Mouse (Mus musculus): ENCODE measurements around the gene Alkbh7. TPM values are rescaled to one million over a fixed set of nuclear protein-coding genes. Genes with fewer than 3 reads are reported as not detected.

Gene Alkbh7
- polyA plus RNA-seq, 1 experiment from 2014 or later, result 24.5 TPM

DNA sequence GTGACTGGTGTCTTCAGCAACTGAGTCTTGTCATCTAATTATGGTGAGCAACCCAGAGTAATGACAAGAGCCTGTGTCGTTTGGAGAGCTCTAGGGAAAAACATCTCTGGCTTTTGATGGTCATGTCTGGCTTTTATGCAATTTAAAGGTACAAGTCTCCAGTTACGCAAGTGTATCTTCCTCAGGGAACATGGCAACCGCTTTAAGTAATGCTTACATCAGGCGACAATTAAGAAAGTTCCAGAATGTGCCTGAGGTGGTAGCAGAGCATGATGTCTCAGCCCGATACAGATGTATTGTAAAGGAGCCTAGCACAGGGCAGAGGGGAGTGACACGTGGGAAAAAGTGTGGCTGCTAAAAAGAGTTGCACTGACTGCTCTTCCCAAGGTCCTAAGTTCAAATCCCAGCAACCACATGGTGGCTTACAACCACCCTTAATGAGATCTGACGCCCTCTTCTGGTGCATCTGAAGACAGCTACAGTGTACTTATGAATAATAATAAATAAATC, 8.2 kb upstream of the Alkbh7 start:
- peak overlapping the region; percentile 88; the same call in 1 of the 2 replicates for H3K9ac ChIP-seq
- WGBS (ENCODE audit: insufficient replicate concordance), result 67% methylated on average over 7 of the region's 7 CpGs
- ATAC-seq, result no peak

DNA sequence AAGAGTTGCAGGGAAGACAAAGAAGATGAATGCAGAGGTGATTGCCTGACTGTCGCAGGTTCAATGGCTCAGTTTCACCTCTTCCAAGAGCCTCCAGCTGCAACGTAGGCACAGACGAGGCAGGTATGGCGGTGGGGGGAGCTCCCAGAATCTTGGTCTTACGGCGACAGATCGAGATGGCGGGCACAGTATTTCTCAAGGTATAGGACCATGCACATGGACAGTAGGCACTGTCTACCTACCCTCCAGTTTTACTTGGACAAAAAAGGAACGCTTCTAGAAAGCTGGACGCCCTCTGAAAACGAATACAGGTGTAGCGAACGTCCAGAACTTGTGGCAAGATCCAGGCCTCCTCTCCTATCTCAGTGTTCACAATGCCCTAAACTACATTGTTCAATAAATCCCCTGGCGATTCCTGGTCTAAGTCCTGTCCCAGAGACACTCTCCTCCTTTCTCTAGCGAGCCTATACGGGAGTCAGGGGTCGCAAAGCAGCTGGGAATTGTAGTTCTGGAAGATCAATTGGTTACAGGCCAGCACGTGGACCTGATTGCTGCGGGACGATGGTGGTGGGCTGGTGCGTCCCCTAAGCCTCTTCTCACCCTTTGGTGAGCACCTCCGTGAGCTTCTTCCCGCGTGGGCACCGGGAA, 7.5 kb upstream of the Alkbh7 start:
- 3% methylated on average over 25 of the region's 25 CpGs for WGBS (ENCODE audit: insufficient replicate concordance)
- peak; percentile 87 for ATAC-seq
- no peaks in the 10 kb centered on the region for H3K27me3 ChIP-seq (replicated peaks)
- H3K36me3 ChIP-seq, result peaks cover 31% of the 10 kb centered on the region
- peak overlapping the region; percentile 88 for H3K9ac ChIP-seq
- peaks cover 18% of the 10 kb centered on the region for H3K4me1 ChIP-seq
- peak overlapping the region; percentile 88 for H3K4me2 ChIP-seq
- peak overlapping the region; percentile 87 for H3K4me3 ChIP-seq
- H3K9me3 ChIP-seq (replicated peaks), result no peaks in the 10 kb centered on the region
- H3K27ac ChIP-seq, result peak overlapping the region; percentile 78

More for the DNA sequence above, 8.2 kb upstream of the Alkbh7 start:
- Histone ChIP-seq H3K9me3 (replicated peaks) (no peaks in the 10 kb centered on the region), H3K27me3 (replicated peaks) (no peaks in the 10 kb centered on the region), H3K4me3 (peak overlapping the region; percentile 87), H3K4me2 (peak overlapping the region; percentile 88), H3K36me3 (peaks cover 25% of the 10 kb centered on the region), H3K27ac (no peak overlapping the region), H3K4me1 (peaks cover 18% of the 10 kb centered on the region)

DNA sequence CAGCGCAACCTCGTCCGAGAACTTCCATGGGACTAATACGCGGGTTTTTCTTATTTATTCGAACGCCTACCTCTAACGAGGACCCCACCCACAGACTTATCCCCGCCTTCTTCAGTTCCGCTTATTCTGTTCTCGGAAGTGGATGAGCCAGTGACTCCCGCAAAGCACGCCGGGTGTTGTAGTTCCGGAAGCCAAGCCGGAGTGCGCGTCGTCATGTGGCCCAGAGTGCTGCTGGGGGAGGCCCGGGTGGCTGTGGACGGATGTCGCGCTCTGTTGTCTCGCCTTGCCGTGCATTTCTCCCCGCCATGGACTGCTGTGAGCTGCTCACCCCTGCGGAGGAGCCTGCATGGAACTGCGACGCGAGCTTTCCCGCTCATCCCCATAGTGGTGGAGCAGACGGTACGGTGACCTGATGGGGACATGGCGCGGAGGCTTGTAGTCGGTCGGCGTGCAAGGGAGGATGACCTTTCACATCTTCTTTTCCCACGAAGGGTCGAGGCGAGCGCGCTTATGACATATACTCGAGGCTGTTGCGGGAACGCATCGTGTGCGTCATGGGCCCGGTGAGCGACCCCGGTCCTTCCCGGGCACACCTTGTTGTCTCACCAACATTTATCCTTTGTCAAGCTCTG, 6.9 kb upstream of the Alkbh7 start, which contains the start of gene Clpp:
Gene Clpp (plus strand): TSS at position 191 of the 632 bp plus-strand sequence.
- peak within 1 kb of the TSS; percentile 88 for H3K4me2 ChIP-seq
- under 1% methylated on average over 51 of the region's 52 CpGs for WGBS (ENCODE audit: insufficient replicate concordance)
- no peaks in the 10 kb centered on the region for H3K27me3 ChIP-seq (replicated peaks)
- ATAC-seq, result peak; percentile 95
- peak within 1 kb of the TSS; percentile 78 for H3K27ac ChIP-seq
- peaks cover 37% of the 10 kb centered on the region for H3K36me3 ChIP-seq
- peaks cover 18% of the 10 kb centered on the region for H3K4me1 ChIP-seq
- peak within 1 kb of the TSS; percentile 88 for H3K9ac ChIP-seq
- no peaks in the 10 kb centered on the region for H3K9me3 ChIP-seq (replicated peaks)
- peak within 1 kb of the TSS; percentile 87 for H3K4me3 ChIP-seq

DNA sequence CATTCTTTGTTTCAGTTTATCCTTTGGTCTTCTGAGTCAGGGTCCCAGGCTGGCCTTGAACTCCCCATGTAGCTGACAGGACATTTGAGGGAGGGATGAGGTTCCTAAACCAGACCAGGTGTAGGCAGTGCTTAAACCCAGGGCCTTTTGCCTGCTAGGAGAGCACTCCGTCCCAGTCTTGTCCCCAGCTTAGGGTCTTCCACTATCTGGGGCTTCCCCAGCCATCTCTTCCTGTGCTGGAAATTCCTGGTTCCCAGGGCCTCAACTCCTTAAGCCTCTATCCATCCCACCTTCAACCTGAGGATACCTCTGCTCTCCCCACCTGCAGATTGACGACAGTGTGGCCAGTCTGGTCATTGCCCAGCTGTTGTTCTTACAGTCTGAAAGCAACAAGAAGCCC, 6.2 kb upstream of the Alkbh7 start:
- Histone ChIP-seq H3K36me3 (peaks cover 44% of the 10 kb centered on the region), H3K27ac (0 out of 2 replicates have a peak overlapping the region, but pooled peaks have one; percentile 38), H3K4me1 (peaks cover 18% of the 10 kb centered on the region), H3K9me3 (replicated peaks) (no peaks in the 10 kb centered on the region), H3K4me2 (peak overlapping the region; percentile 88), H3K9ac (peak overlapping the region; percentile 88), H3K27me3 (replicated peaks) (no peaks in the 10 kb centered on the region), H3K4me3 (peak overlapping the region; percentile 87)
- WGBS (ENCODE audit: insufficient replicate concordance), result 49% methylated on average over 2 of the region's 2 CpGs
- no peak for ATAC-seq

DNA sequence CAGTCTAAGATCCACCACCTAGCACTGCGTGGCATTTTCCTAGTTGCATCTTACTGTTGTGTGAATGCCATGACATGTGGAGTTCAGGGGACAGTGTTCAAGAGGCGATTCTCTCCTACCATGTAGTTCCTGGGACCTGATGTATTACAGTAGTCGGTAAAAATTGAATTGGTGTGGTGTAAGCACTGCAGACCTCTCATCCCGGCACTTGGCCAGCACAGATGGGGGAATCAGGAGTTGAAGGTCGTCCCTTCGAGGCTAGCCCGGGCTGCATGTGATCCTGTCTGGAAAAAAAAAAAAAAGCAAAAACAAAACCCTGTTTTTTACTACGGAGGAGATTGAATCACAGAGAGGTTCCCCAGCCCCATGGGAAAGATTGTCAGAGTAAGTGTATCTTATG, 2.1 kb upstream of the Alkbh7 start:
- ATAC-seq, result no peak
- H3K36me3 ChIP-seq, result peaks cover 68% of the 10 kb centered on the region

DNA sequence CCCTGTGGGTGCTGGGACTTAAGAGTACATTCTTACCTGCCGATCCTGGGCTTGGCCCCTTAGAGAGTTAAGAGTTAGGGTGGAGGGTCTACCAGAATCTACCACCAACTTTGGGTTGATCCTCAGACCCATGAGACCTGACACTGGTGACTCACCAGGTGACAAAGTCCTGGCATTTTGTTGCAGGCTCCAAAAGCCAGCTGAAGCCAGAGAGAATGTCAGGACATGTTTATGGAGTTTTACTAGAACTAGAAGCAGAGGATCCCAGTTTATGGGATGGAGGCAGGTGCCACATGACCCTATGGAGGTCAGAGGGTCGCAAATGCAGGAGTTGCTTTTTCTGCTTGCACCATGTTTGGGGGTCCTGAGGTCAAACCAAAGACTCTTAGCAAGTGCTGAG, 633 bp upstream of the Alkbh7 start:
- no peak overlapping the region for H3K27ac ChIP-seq
- peak overlapping the region; percentile 52 for H3K9ac ChIP-seq
- H3K4me1 ChIP-seq, result peaks cover 33% of the 10 kb centered on the region
- peak overlapping the region; percentile 81 for H3K4me2 ChIP-seq
- H3K9me3 ChIP-seq (replicated peaks), result no peaks in the 10 kb centered on the region
- H3K36me3 ChIP-seq, result peaks cover 73% of the 10 kb centered on the region
- no peaks in the 10 kb centered on the region for H3K27me3 ChIP-seq (replicated peaks)
- H3K4me3 ChIP-seq, result peak overlapping the region; percentile 80
- WGBS (ENCODE audit: insufficient replicate concordance), result 71% methylated on average over 2 of the region's 2 CpGs
- ATAC-seq, result no peak

More for the DNA sequence above, 2.1 kb upstream of the Alkbh7 start:
- Histone ChIP-seq H3K27ac (no peak overlapping the region), H3K9ac (no peak overlapping the region), H3K4me1 (peaks cover 36% of the 10 kb centered on the region), H3K4me2 (no peak overlapping the region), H3K4me3 (no peak overlapping the region), H3K27me3 (replicated peaks) (no peaks in the 10 kb centered on the region), H3K9me3 (replicated peaks) (no peaks in the 10 kb centered on the region)
- 81% methylated on average over 8 of the region's 8 CpGs for WGBS (ENCODE audit: insufficient replicate concordance)

DNA sequence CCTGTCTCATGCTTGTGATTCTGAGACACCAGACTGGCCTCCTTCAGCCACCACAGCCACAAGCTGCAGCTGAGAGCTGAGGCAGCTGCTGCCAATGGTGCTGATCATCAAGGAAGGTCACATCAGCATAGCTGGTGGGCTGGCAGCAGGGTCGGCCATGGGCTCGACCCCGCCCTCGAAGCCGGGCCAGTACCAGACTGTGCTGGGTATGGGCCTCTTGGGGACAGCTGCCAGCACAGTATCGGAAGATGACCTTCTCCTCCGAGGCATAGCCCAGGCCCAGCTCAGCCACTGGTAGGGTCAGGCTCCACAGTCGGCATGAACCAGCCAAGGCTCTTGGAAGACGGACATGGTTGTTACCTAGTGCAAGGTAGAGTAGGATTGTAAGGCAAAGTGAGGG, 2.3 kb downstream of the Alkbh7 start:
- H3K36me3 ChIP-seq, result peaks cover 69% of the 10 kb centered on the region
- no peak overlapping the region for H3K9ac ChIP-seq
- H3K27me3 ChIP-seq (replicated peaks), result no peaks in the 10 kb centered on the region
- 85% methylated on average over 9 of the region's 9 CpGs for WGBS (ENCODE audit: insufficient replicate concordance)
- no peak overlapping the region for H3K4me2 ChIP-seq
- H3K27ac ChIP-seq, result no peak overlapping the region
- H3K4me1 ChIP-seq, result peaks cover 53% of the 10 kb centered on the region
- no peak for ATAC-seq
- H3K4me3 ChIP-seq, result no peak overlapping the region
- no peaks in the 10 kb centered on the region for H3K9me3 ChIP-seq (replicated peaks)

DNA sequence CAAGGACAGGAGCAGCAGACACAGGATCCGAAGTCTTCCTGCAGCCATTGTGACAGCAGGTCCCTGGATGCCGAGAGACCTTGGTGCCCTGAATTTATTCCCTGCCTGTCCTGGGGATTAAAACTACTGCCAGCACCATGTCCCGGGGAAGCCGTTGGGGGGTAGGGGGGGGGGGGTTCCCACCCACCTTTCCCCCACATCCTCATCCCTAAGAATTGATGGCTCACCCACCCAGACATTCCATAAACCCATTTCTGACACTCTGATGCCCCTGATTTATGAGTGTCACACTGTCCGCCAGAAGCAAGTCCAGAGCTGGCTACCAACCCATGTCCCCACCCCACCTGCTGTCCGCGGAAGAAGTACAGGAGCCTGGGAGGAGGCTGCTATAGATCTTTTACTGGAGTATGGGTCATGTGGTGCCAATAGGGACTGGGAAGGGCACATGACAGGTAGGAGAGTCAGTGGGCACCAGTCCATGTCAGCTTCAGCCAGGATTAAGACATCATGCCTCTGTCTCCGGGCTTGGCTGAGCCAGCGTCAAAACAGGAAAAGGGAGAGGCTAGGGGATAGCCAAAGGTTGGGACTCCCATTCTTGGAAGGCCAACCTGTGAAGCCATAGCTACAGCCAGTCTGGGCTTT, 3.0 kb downstream of the Alkbh7 start, which contains the start of gene Pspn:
Gene Pspn (minus strand): TSS at position 51 of the 642 bp plus-strand sequence.
- no peaks in the 10 kb centered on the region for H3K9me3 ChIP-seq (replicated peaks)
- H3K9ac ChIP-seq, result no peak within 1 kb of the TSS
- no peak within 1 kb of the TSS for H3K4me3 ChIP-seq
- H3K4me1 ChIP-seq, result peaks cover 60% of the 10 kb centered on the region
- H3K4me2 ChIP-seq, result no peak within 1 kb of the TSS
- H3K36me3 ChIP-seq, result peaks cover 69% of the 10 kb centered on the region
- no peaks in the 10 kb centered on the region for H3K27me3 ChIP-seq (replicated peaks)
- ATAC-seq, result no peak
- no peak within 1 kb of the TSS for H3K27ac ChIP-seq
- 84% methylated on average over 9 of the region's 9 CpGs for WGBS (ENCODE audit: insufficient replicate concordance)

DNA sequence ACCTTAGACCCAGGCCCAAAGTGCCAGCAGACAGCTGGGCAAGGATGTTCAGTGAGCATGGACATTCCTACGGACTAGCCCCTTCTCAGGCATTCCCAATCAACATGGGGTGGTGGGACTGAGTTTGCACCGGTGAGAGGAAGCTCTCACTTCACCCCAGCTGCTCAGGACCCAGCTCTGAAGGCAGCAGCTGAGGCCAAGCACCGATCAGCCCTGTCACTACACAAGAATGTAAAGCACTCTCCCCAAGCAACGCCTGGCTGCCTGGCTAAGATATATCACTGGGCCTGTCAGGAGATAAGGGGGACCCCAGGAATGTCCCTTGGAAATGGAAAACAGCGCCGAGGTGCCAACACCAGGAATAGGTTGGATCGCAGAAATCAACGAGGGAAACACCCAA, 4.1 kb downstream of the Alkbh7 start:
- Histone ChIP-seq H3K4me2 (no peak overlapping the region), H3K27me3 (replicated peaks) (no peaks in the 10 kb centered on the region), H3K36me3 (peaks cover 69% of the 10 kb centered on the region), H3K9ac (no peak overlapping the region), H3K9me3 (replicated peaks) (no peaks in the 10 kb centered on the region), H3K4me1 (peaks cover 65% of the 10 kb centered on the region), H3K4me3 (no peak overlapping the region), H3K27ac (no peak overlapping the region)
- 47% methylated on average over 8 of the region's 8 CpGs for WGBS (ENCODE audit: insufficient replicate concordance)
- ATAC-seq, result no peak

DNA sequence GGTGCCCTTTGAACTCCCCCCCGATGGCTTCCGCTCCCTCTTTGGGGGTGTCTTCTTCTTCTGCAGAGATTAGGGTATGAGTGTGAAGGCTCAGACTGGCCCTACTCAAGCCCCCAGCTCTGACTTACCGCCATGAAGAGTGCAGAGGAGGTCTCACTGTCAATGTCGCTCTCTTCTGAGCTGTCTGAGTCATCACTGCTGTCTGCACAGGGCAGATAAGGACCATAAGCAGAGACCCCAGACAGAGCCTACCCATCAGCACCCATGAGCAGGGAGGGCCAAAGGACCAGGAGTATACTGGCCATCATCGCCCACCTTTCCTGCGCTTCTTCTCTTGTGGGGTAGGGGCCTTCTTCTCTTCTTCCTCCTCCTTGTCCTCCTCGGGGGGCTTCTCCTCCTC, 6.9 kb downstream of the Alkbh7 start:
- Histone ChIP-seq H3K27ac (peak overlapping the region; percentile 77), H3K4me2 (peak overlapping the region; percentile 52), H3K9me3 (replicated peaks) (no peaks in the 10 kb centered on the region), H3K4me1 (peaks cover 67% of the 10 kb centered on the region), H3K36me3 (peaks cover 86% of the 10 kb centered on the region), H3K27me3 (replicated peaks) (no peaks in the 10 kb centered on the region), H3K4me3 (peak overlapping the region; percentile 5; the same call in 1 of the 2 replicates), H3K9ac (peak overlapping the region; percentile 51)
- 51% methylated on average over 7 of the region's 7 CpGs for WGBS (ENCODE audit: insufficient replicate concordance)
- ATAC-seq, result peak; percentile 85

DNA sequence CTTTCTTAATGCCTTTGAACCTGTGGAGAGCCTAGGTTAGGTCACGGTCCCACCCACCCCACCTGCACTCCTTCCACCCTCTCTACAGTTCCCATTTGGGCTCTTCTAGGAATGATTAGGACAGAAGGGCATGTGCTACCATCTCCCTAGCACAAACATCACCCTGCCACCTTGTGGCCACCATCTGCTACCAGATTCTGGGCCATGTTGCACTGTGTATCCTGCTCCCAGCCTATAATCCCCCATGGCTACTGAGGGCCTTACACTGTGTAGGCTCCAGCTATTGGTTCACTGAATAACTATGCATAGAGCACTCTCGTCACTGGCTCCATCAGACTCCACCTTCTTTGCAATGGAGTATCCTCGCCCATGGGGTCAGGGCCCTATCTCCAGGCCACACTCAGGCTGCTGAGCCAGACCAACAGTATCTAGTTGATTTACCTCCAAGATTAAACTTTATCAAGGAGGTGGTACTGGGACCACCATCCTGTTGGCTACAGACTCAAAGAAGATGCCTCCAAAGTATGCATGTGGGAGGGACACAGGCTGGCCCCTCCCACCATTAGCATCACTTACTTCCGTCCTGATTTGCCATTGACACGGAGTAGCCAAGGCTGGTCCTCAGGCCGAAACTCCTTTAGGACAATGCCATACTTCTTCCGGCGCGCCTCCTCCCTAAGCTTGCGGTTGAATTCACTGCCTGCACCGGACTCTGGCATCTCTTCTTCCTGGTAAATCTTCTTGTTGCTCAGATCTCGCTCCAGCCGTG, 10.2 kb downstream of the Alkbh7 start:
- Histone ChIP-seq H3K9ac (no peak overlapping the region), H3K4me2 (no peak overlapping the region), H3K4me1 (peaks cover 75% of the 10 kb centered on the region), H3K27ac (no peak overlapping the region), H3K4me3 (no peak overlapping the region), H3K9me3 (replicated peaks) (no peaks in the 10 kb centered on the region), H3K27me3 (replicated peaks) (no peaks in the 10 kb centered on the region), H3K36me3 (peaks cover 76% of the 10 kb centered on the region)
- ATAC-seq, result no peak
- WGBS (ENCODE audit: insufficient replicate concordance), result 85% methylated on average over 13 of the region's 13 CpGs

Data from liver, embryonic 12.5 days (tissue).